Mouse (Mus musculus): ENCODE measurements around the gene Cryba4. TPM values are rescaled to one million over a fixed set of nuclear protein-coding genes. Genes with fewer than 3 reads are reported as not detected.
A peak's percentile ranks its signal among the peaks of the same experiment; 100 is the strongest.

Cryba4 gene
- polyA plus RNA-seq, 1 experiment from 2014 or later, result 1.5 TPM

DNA sequence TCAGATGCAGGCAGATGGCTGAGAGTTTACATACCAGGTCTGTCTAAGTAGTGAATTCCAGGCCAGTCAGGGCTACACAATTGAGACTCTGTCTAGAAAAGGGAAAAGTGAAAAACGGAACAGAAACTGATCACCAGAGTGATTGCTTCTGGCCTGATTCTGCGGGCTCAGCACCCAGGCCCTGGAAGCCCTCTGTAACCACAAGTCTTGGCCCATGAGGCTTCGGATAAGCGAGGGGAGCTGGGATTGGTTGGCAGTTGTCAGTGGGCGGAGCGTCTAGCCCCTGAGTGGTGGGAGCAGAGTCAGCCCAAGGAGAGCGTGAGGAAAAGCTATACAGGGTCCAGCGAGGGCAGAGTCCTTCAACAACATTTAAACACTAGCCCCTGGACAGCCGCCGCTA, 13.2 kb upstream of the Cryba4 start:
- peak overlapping the region; percentile 12; the same call in 1 of the 2 replicates for H3K4me2 ChIP-seq (replicated peaks; ENCODE audit: low read depth, low read length)
- no peak overlapping the region for H3K4me3 ChIP-seq (ENCODE audit: low read depth, low read length)
- no peaks in the 10 kb centered on the region for H3K4me1 ChIP-seq (ENCODE audit: insufficient read depth, low read depth, low read length)
- ATAC-seq (peak; percentile 66), DNase-seq (ENCODE audit: low spot score) (no peak)
- no peak overlapping the region for H3K9ac ChIP-seq (replicated peaks; ENCODE audit: low read depth)
- H3K9me3 ChIP-seq (ENCODE audit: low read length), result no peaks in the 10 kb centered on the region
- TF ChIP-seq CTCF (IDR thresholded peaks at IDR 0.05) (no peak), EP300 (IDR thresholded peaks at IDR 0.05) (no peak)
- H3K27ac ChIP-seq (ENCODE audit: low read length), result peak overlapping the region; percentile 40; the same call in 1 of the 2 replicates
- WGBS, result 10% methylated on average over 10 of the region's 10 CpGs
- H3K27me3 ChIP-seq (replicated peaks; ENCODE audit: insufficient read depth, low read length), result peaks cover 5% of the 10 kb centered on the region; the same call in 1 of the 2 replicates
- H3K36me3 ChIP-seq (ENCODE audit: insufficient read depth, low read length), result no peaks in the 10 kb centered on the region

DNA sequence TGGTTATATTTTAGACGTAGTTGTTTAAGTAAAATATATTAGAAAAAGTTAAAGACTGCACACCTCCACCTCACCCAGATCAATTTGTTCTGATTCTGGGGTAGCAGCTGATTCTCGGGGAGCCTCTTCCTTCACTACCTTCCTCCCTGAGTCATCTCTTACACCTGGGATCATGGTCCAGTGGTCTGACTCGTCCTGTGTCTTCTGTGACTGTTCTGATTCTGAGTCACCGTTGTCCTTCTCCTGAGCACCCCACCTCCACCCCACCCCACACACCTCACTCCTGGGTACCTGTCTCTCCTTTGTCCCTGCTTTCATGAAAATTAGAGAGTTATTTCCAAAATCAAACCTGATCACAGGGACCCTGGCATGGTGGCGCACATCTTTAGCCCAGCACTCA, 12.8 kb upstream of the Cryba4 start:
- Histone ChIP-seq H3K4me3 (ENCODE audit: low read depth, low read length) (no peak overlapping the region), H3K9ac (replicated peaks; ENCODE audit: low read depth) (no peak overlapping the region), H3K9me3 (ENCODE audit: low read length) (no peaks in the 10 kb centered on the region), H3K4me2 (replicated peaks; ENCODE audit: low read depth, low read length) (0 out of 2 replicates have a peak overlapping the region, but pooled peaks have one; percentile 12), H3K27ac (ENCODE audit: low read length) (no peak overlapping the region), H3K4me1 (ENCODE audit: insufficient read depth, low read depth, low read length) (no peaks in the 10 kb centered on the region), H3K36me3 (ENCODE audit: insufficient read depth, low read length) (no peaks in the 10 kb centered on the region), H3K27me3 (replicated peaks; ENCODE audit: insufficient read depth, low read length) (peaks cover 5% of the 10 kb centered on the region; the same call in 1 of the 2 replicates)
- TF ChIP-seq CTCF (IDR thresholded peaks at IDR 0.05) (no peak), EP300 (IDR thresholded peaks at IDR 0.05) (no peak)
- WGBS, result 81% methylated on average over 5 of the region's 5 CpGs
- no peak for ATAC-seq
- no peak for DNase-seq (ENCODE audit: low spot score)

DNA sequence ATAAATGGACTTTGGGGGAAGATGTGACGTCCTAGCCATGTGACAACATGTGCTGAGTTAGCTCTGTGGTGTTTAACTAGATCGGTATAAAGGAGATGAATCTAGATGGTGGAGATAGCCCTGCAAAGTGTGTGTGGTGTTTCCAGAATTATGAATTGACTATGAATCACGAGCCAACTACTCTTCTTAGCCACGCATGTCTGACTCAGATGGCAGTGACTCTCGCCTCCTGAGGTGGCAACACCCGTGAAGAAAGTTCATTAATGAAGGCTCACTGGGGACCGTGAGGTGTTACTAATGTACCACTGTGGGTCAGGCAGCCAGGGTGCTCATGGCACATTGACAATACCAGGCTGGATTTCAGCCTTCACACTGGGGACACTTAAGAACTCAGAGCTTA, 11.8 kb upstream of the Cryba4 start:
- WGBS, result 70% methylated on average over 7 of the region's 7 CpGs
- Histone ChIP-seq H3K9me3 (ENCODE audit: low read length) (no peaks in the 10 kb centered on the region), H3K4me2 (replicated peaks; ENCODE audit: low read depth, low read length) (no peak overlapping the region), H3K36me3 (ENCODE audit: insufficient read depth, low read length) (no peaks in the 10 kb centered on the region), H3K9ac (replicated peaks; ENCODE audit: low read depth) (no peak overlapping the region), H3K4me3 (ENCODE audit: low read depth, low read length) (no peak overlapping the region), H3K27me3 (replicated peaks; ENCODE audit: insufficient read depth, low read length) (peaks cover 5% of the 10 kb centered on the region; the same call in 1 of the 2 replicates), H3K4me1 (ENCODE audit: insufficient read depth, low read depth, low read length) (no peaks in the 10 kb centered on the region), H3K27ac (ENCODE audit: low read length) (no peak overlapping the region)
- TF ChIP-seq EP300 (IDR thresholded peaks at IDR 0.05) (no peak), CTCF (IDR thresholded peaks at IDR 0.05) (no peak)
- DNase-seq (ENCODE audit: low spot score), result no peak
- ATAC-seq, result no peak

DNA sequence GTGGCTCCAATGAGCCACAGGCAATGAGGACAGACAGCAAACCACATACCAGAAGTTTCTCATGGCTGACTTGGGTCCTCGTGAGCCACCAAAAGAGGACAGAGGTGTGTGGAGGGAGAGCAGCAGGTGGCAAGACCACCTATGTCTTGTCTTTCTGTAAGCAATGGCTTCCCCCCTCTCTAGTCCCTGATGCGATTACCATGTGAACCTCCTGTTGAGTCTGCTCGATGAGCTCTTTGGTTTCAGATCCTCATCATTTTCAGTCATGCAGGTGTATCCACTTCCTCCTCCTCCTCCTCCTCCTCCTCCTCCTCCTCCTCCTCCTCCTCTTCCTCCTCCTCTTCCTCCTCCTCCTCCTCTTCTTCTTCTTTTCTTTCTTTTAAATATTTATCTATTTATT, 8.5 kb upstream of the Cryba4 start:
- no peak for ATAC-seq
- no peak overlapping the region for H3K27ac ChIP-seq (ENCODE audit: low read length)
- no peak overlapping the region for H3K9ac ChIP-seq (replicated peaks; ENCODE audit: low read depth)
- H3K4me3 ChIP-seq (ENCODE audit: low read depth, low read length), result no peak overlapping the region
- no peaks in the 10 kb centered on the region for H3K36me3 ChIP-seq (ENCODE audit: insufficient read depth, low read length)
- H3K4me2 ChIP-seq (replicated peaks; ENCODE audit: low read depth, low read length), result no peak overlapping the region
- H3K4me1 ChIP-seq (ENCODE audit: insufficient read depth, low read depth, low read length), result no peaks in the 10 kb centered on the region
- no peak for DNase-seq (ENCODE audit: low spot score)
- no peaks in the 10 kb centered on the region for H3K27me3 ChIP-seq (replicated peaks; ENCODE audit: insufficient read depth, low read length)
- 63% methylated on average over 3 of the region's 3 CpGs for WGBS
- no peaks in the 10 kb centered on the region for H3K9me3 ChIP-seq (ENCODE audit: low read length)
- no peak for TF ChIP-seq EP300 (IDR thresholded peaks at IDR 0.05)
- no peak for TF ChIP-seq CTCF (IDR thresholded peaks at IDR 0.05)

DNA sequence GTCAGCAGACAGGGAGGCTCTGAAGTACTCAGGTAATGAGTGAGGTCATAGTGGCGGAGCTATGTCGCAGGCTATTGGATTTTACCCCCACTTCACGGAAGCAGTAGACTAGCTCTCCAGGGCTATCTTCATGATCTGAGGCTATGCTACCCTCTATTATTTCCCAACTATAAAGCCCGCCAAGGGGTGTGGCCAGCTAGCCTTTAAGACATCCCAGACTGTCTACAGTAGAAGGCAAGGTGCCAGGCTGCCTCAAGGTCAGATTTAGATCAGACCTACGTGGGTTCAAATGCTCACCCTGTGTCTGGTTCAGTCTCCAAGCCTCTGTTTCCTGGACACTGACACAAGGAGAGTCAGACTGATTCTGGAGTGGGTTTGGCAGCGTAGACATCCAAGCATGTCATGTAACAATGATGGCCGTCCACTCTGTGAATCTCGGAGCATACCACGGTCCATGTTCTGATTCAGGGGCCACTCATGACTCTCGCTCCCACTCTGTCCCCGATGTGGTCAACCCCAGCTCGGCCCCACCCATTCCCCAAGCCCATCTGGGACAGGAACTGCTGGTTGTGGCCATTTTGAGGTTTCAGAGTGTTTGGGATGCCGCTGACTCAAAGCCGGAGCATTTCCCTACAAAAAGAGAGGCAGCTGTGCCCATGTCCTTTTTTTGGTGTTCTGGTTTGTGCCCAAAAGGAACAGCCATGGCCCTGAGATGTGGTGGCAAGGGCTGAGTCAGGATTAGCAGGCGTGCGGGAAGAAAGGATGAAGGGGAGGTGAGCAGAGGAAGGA, 7.7 kb upstream of the Cryba4 start:
- Histone ChIP-seq H3K4me3 (ENCODE audit: low read depth, low read length) (no peak overlapping the region), H3K4me1 (ENCODE audit: insufficient read depth, low read depth, low read length) (no peaks in the 10 kb centered on the region), H3K9ac (replicated peaks; ENCODE audit: low read depth) (no peak overlapping the region), H3K9me3 (ENCODE audit: low read length) (no peaks in the 10 kb centered on the region), H3K36me3 (ENCODE audit: insufficient read depth, low read length) (no peaks in the 10 kb centered on the region), H3K27ac (ENCODE audit: low read length) (no peak overlapping the region), H3K27me3 (replicated peaks; ENCODE audit: insufficient read depth, low read length) (no peaks in the 10 kb centered on the region), H3K4me2 (replicated peaks; ENCODE audit: low read depth, low read length) (no peak overlapping the region)
- no peak for ATAC-seq
- TF ChIP-seq EP300 (IDR thresholded peaks at IDR 0.05) (no peak), CTCF (IDR thresholded peaks at IDR 0.05) (no peak)
- 78% methylated on average over 16 of the region's 16 CpGs for WGBS
- no peak for DNase-seq (ENCODE audit: low spot score)

DNA sequence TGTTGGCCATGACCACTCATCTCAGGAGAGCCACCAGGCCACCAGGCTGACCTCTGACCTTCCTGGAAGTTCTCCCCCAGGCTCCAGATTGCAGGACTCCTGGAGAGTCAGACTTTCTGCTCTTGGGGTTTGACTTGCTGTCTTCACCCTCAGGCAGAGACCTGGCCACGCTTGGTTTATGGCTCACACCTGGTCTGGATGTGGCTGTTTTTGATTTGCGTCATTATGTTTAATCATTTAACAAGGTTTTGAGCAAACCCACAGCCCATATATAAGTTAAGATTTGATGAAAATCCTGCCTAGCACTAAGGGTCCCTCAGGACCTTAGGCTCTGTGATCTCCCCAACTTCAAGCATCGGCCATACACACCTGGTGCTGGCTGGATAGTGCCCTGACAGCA, 5.6 kb upstream of the Cryba4 start:
- WGBS, result 80% methylated on average over 3 of the region's 3 CpGs
- DNase-seq (ENCODE audit: low spot score), result no peak
- peaks cover 4% of the 10 kb centered on the region for H3K4me1 ChIP-seq (ENCODE audit: insufficient read depth, low read depth, low read length)
- no peak overlapping the region for H3K27ac ChIP-seq (ENCODE audit: low read length)
- ATAC-seq, result no peak
- no peaks in the 10 kb centered on the region for H3K36me3 ChIP-seq (ENCODE audit: insufficient read depth, low read length)
- H3K4me2 ChIP-seq (replicated peaks; ENCODE audit: low read depth, low read length), result no peak overlapping the region
- H3K9me3 ChIP-seq (ENCODE audit: low read length), result no peaks in the 10 kb centered on the region
- H3K27me3 ChIP-seq (replicated peaks; ENCODE audit: insufficient read depth, low read length), result no peaks in the 10 kb centered on the region
- H3K9ac ChIP-seq (replicated peaks; ENCODE audit: low read depth), result no peak overlapping the region
- H3K4me3 ChIP-seq (ENCODE audit: low read depth, low read length), result no peak overlapping the region
- TF ChIP-seq EP300 (IDR thresholded peaks at IDR 0.05) (no peak), CTCF (IDR thresholded peaks at IDR 0.05) (no peak)

Data from lung, postnatal 0 days (tissue).